Mouse (Mus musculus) liver, adult 2 months (tissue): ENCODE data around the gene Hnrnpa3.

Source experiments
- CTCF ChIP-seq: fragments of 200-500 bp; IDR thresholded peaks from 2 replicates; pipeline ENCODE4 v1.5.1; 2011; ENCODE audit warnings: low read depth, low read length, control low read depth
- POLR2A ChIP-seq: fragments of 200-500 bp; IDR thresholded peaks from 2 replicates; pipeline ENCODE4 v1.6.1; 2011; ENCODE audit warnings: low read length, control low read depth; ENCODE audit not compliant: insufficient read depth; ENCODE audit errors: extremely low read depth

DNA sequence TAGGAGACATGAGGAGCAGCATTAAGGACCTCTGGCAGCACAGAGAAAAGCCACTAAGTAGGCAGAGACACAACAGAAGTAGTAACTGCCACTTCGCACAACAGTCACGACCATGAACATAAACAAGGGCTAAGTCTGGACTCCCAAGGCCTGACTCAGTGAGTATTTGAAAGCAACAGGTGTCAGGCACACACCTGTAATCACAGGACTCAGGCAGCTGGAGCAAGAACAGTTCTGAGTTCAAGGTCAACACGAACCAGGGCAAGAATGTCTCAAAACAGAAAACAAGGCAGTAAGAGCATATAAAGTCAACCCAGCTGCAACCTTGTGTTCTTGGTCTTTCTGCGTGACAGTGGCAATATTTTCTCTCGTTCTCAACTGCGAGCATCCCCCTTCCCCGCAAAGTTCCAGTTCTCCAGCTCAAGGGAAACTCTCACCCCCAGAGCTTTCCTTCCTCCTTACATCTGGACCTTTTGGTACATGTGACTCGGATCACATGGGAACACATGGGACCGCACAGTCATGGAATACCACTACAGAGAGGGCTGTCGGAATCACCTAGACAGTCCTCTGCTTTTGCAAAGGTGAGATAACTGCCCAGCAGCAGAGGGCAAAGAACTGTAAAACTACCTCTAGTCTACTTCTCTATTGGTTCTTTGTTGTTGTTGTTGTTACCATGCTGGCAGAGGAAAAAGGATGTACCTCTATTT lies 28.1 kb downstream of the Hnrnpa3 start:
- TF ChIP-seq POLR2A (no peak), CTCF (no peak)
